Mouse (Mus musculus): ENCODE measurements around the gene Zbtb16. TPM values are rescaled to one million over a fixed set of nuclear protein-coding genes. Genes with fewer than 3 reads are reported as not detected.

Gene Zbtb16
- polyA plus RNA-seq, 1 experiment = 4.1 TPM

GRCm38 (mm10) chr9:48694616-48695061 is 141.4 kb downstream of the Zbtb16 start:
- TF ChIP-seq POLR2A (IDR thresholded peaks at IDR 0.05; ENCODE audit: control insufficient read depth, extremely low read depth, insufficient read depth, low read length, poor library complexity) (no peak), CTCF (IDR thresholded peaks at IDR 0.05; ENCODE audit: borderline replicate concordance, control insufficient read depth, extremely low read depth, insufficient read depth, low read length, poor library complexity) (no peak)
- WGBS = 91% methylated on average over 10 of the region's 10 CpGs
- no peaks in the 10 kb centered on the region for H3K36me3 ChIP-seq (ENCODE audit: control insufficient read depth, insufficient read depth, low read length)
- no peaks in the 10 kb centered on the region for H3K27me3 ChIP-seq (ENCODE audit: control insufficient read depth, insufficient read depth, low read length)
- H3K4me1 ChIP-seq (replicated peaks; ENCODE audit: control insufficient read depth, insufficient read depth, low read length) = 0 out of 2 replicates have a peak, but pooled peaks cover 3% of the 10 kb centered on the region
- DNase-seq = no peak
- no peak overlapping the region for H3K27ac ChIP-seq (ENCODE audit: control insufficient read depth, insufficient read depth, low read length)
- H3K4me3 ChIP-seq (ENCODE audit: control insufficient read depth, insufficient read depth, low read length) = no peak overlapping the region

- WGBS = 90% methylated on average over 7 of the region's 7 CpGs
- TF ChIP-seq POLR2A (IDR thresholded peaks at IDR 0.05; ENCODE audit: control insufficient read depth, extremely low read depth, insufficient read depth, low read length, poor library complexity) = no peak
- TF ChIP-seq CTCF (IDR thresholded peaks at IDR 0.05; ENCODE audit: borderline replicate concordance, control insufficient read depth, extremely low read depth, insufficient read depth, low read length, poor library complexity) = no peak
- no peak overlapping the region for H3K4me3 ChIP-seq (ENCODE audit: control insufficient read depth, insufficient read depth, low read length)
- H3K36me3 ChIP-seq (ENCODE audit: control insufficient read depth, insufficient read depth, low read length) = no peaks in the 10 kb centered on the region
- H3K4me1 ChIP-seq (replicated peaks; ENCODE audit: control insufficient read depth, insufficient read depth, low read length) = 0 out of 2 replicates have a peak, but pooled peaks cover 3% of the 10 kb centered on the region
- no peak for DNase-seq
- H3K27ac ChIP-seq (ENCODE audit: control insufficient read depth, insufficient read depth, low read length) = no peak overlapping the region
- H3K27me3 ChIP-seq (ENCODE audit: control insufficient read depth, insufficient read depth, low read length) = no peaks in the 10 kb centered on the region
Observed at GRCm38 (mm10) chr9:48693696-48694095, 142.3 kb downstream of the Zbtb16 start.

GRCm38 (mm10) chr9:48689718-48689980 is 146.4 kb downstream of the Zbtb16 start:
- no peaks in the 10 kb centered on the region for H3K27me3 ChIP-seq (ENCODE audit: control insufficient read depth, insufficient read depth, low read length)
- DNase-seq = no peak
- H3K27ac ChIP-seq (ENCODE audit: control insufficient read depth, insufficient read depth, low read length) = no peak overlapping the region
- 91% methylated on average over 1 of the region's 1 CpGs for WGBS
- no peaks in the 10 kb centered on the region for H3K4me1 ChIP-seq (replicated peaks; ENCODE audit: control insufficient read depth, insufficient read depth, low read length)
- no peak overlapping the region for H3K4me3 ChIP-seq (ENCODE audit: control insufficient read depth, insufficient read depth, low read length)
- H3K36me3 ChIP-seq (ENCODE audit: control insufficient read depth, insufficient read depth, low read length) = no peaks in the 10 kb centered on the region
- TF ChIP-seq CTCF (IDR thresholded peaks at IDR 0.05; ENCODE audit: borderline replicate concordance, control insufficient read depth, extremely low read depth, insufficient read depth, low read length, poor library complexity) = no peak
- no peak for TF ChIP-seq POLR2A (IDR thresholded peaks at IDR 0.05; ENCODE audit: control insufficient read depth, extremely low read depth, insufficient read depth, low read length, poor library complexity)

- Histone ChIP-seq H3K4me3 (ENCODE audit: control insufficient read depth, insufficient read depth, low read length) (no peak overlapping the region), H3K27ac (ENCODE audit: control insufficient read depth, insufficient read depth, low read length) (no peak overlapping the region), H3K27me3 (ENCODE audit: control insufficient read depth, insufficient read depth, low read length) (no peaks in the 10 kb centered on the region), H3K4me1 (replicated peaks; ENCODE audit: control insufficient read depth, insufficient read depth, low read length) (no peaks in the 10 kb centered on the region), H3K36me3 (ENCODE audit: control insufficient read depth, insufficient read depth, low read length) (no peaks in the 10 kb centered on the region)
- TF ChIP-seq POLR2A (IDR thresholded peaks at IDR 0.05; ENCODE audit: control insufficient read depth, extremely low read depth, insufficient read depth, low read length, poor library complexity) = no peak
- no peak for TF ChIP-seq CTCF (IDR thresholded peaks at IDR 0.05; ENCODE audit: borderline replicate concordance, control insufficient read depth, extremely low read depth, insufficient read depth, low read length, poor library complexity)
- 92% methylated on average over 6 of the region's 6 CpGs for WGBS
- no peak for DNase-seq
Observed at GRCm38 (mm10) chr9:48688859-48689717, 146.9 kb downstream of the Zbtb16 start.

- DNase-seq = no peak
- TF ChIP-seq POLR2A (IDR thresholded peaks at IDR 0.05; ENCODE audit: control insufficient read depth, extremely low read depth, insufficient read depth, low read length, poor library complexity) = no peak
- TF ChIP-seq CTCF (IDR thresholded peaks at IDR 0.05; ENCODE audit: borderline replicate concordance, control insufficient read depth, extremely low read depth, insufficient read depth, low read length, poor library complexity) = no peak
- Histone ChIP-seq H3K27me3 (ENCODE audit: control insufficient read depth, insufficient read depth, low read length) (no peaks in the 10 kb centered on the region), H3K4me1 (replicated peaks; ENCODE audit: control insufficient read depth, insufficient read depth, low read length) (no peaks in the 10 kb centered on the region), H3K27ac (ENCODE audit: control insufficient read depth, insufficient read depth, low read length) (no peak overlapping the region), H3K36me3 (ENCODE audit: control insufficient read depth, insufficient read depth, low read length) (no peaks in the 10 kb centered on the region), H3K4me3 (ENCODE audit: control insufficient read depth, insufficient read depth, low read length) (no peak overlapping the region)
- WGBS = 88% methylated on average over 7 of the region's 7 CpGs
Observed at GRCm38 (mm10) chr9:48687891-48688290, 148.1 kb downstream of the Zbtb16 start.

GRCm38 (mm10) chr9:48685721-48686120 is 150.3 kb downstream of the Zbtb16 start:
- 90% methylated on average over 7 of the region's 7 CpGs for WGBS
- Histone ChIP-seq H3K36me3 (ENCODE audit: control insufficient read depth, insufficient read depth, low read length) (no peaks in the 10 kb centered on the region), H3K4me1 (replicated peaks; ENCODE audit: control insufficient read depth, insufficient read depth, low read length) (no peaks in the 10 kb centered on the region), H3K4me3 (ENCODE audit: control insufficient read depth, insufficient read depth, low read length) (no peak overlapping the region), H3K27ac (ENCODE audit: control insufficient read depth, insufficient read depth, low read length) (no peak overlapping the region), H3K27me3 (ENCODE audit: control insufficient read depth, insufficient read depth, low read length) (no peaks in the 10 kb centered on the region)
- TF ChIP-seq CTCF (IDR thresholded peaks at IDR 0.05; ENCODE audit: borderline replicate concordance, control insufficient read depth, extremely low read depth, insufficient read depth, low read length, poor library complexity) = no peak
- TF ChIP-seq POLR2A (IDR thresholded peaks at IDR 0.05; ENCODE audit: control insufficient read depth, extremely low read depth, insufficient read depth, low read length, poor library complexity) = no peak
- no peak for DNase-seq

Measured in thymus, adult 2 months (tissue).